Mouse (Mus musculus) forebrain, postnatal 0 days (tissue): ENCODE data around the gene Foxb1. TPM values are rescaled to one million over a fixed set of nuclear protein-coding genes. Genes with fewer than 3 reads are reported as not detected.
A peak's percentile ranks its signal among the peaks of the same experiment; 100 is the strongest.

Source experiments
- ATAC-seq: fragments of 200-750 bp; cut with Nextera tagmentation; 2 replicates; pipeline ENCODE4 v1.8.0; 2017; ENCODE audit warnings: mild to moderate bottlenecking, moderate library complexity
- DNase-seq: peaks from one replicate; pipeline ENCODE4 v3.0.0-alpha.2; 2015
- H3K27ac ChIP-seq: fragments of 300-500 bp; sonication (generic); 2 replicates; pipeline ENCODE4 v1.5.1; 2014; ENCODE audit warnings: low read depth, mild to moderate bottlenecking, antibody characterized with exemption, low read length, moderate library complexity, mixed read lengths
- H3K27me3 ChIP-seq: fragments of 300-500 bp; sonication (generic); 2 replicates; pipeline ENCODE4 v1.6.1; 2014; ENCODE audit warnings: mild to moderate bottlenecking, low read length, mixed read lengths; ENCODE audit not compliant: insufficient read depth
- H3K36me3 ChIP-seq: fragments of 300-500 bp; sonication (generic); 2 replicates; pipeline ENCODE4 v1.6.1; 2014; ENCODE audit warnings: mild to moderate bottlenecking, moderate library complexity; ENCODE audit not compliant: insufficient read depth
- H3K4me1 ChIP-seq: fragments of 300-500 bp; sonication (generic); 2 replicates; pipeline ENCODE4 v1.6.1; 2014; ENCODE audit warnings: antibody characterized with exemption; ENCODE audit not compliant: insufficient read depth
- H3K4me2 ChIP-seq: fragments of 300-500 bp; sonication (generic); 2 replicates; pipeline ENCODE4 v1.6.1; 2014; ENCODE audit warnings: low read depth, mild to moderate bottlenecking, moderate library complexity
- H3K4me3 ChIP-seq: fragments of 300-500 bp; sonication (generic); 2 replicates; pipeline ENCODE4 v1.5.1; 2014; ENCODE audit warnings: low read depth, low read length, mixed read lengths
- H3K9ac ChIP-seq: fragments of 300-500 bp; sonication (generic); 2 replicates; pipeline ENCODE4 v1.6.1; 2014; ENCODE audit warnings: mild to moderate bottlenecking
- H3K9me3 ChIP-seq: fragments of 300-500 bp; sonication (generic); 2 replicates; pipeline ENCODE4 v1.6.1; 2016; ENCODE audit warnings: low read length
- CTCF ChIP-seq: sonication (generic); IDR thresholded peaks from 2 replicates; pipeline ENCODE4 v1.5.1; 2016; ENCODE audit warnings: antibody characterized with exemption, control low read depth, low read depth
- WGBS: fragments of 180-500 bp; shearing (Covaris S2); extraction: QIAGEN DNeasy Blood & Tissue Kit; methylation state at CpG from one replicate; pipeline ENCODE4 v1.1.7; 2014; 5-methylcytosine and 5-hydroxymethylcytosine counted together
- polyA plus RNA-seq: library from polyadenylated mRNA; unstranded; fragments of >200 nt; fragmentation: Nextera tagmentation; extraction: Ambion mirVana; gene quantifications from 2 replicates; pipeline ENCODE4 v1.2.1, GENCODE M21; 2015
- total RNA-seq: library from RNA; depleted of rRNA; stranded (reverse); fragments of >200 nt; gene quantifications from 2 replicates; pipeline ENCODE4 v1.2.3, GENCODE M21; 2014

The Foxb1 gene
- total and polyA plus RNA-seq, 2 experiments from 2014 or later, result 2.0 to 8.7 TPM

- Histone ChIP-seq H3K9ac (no peak overlapping the region), H3K36me3 (no peaks in the 10 kb centered on the region), H3K4me1 (no peaks in the 10 kb centered on the region), H3K27me3 (peaks cover 91% of the 10 kb centered on the region), H3K4me2 (no peak overlapping the region), H3K4me3 (no peak overlapping the region), H3K27ac (no peak overlapping the region), H3K9me3 (no peaks in the 10 kb centered on the region)
- TF ChIP-seq CTCF, result no peak
- ATAC-seq, result no peak
- under 1% methylated on average over 12 of the region's 12 CpGs for WGBS
- no peak for DNase-seq
Observed at GRCm38 (mm10) chr9:69762221-69762620, 1.5 kb upstream of the Foxb1 start.

- DNase-seq (no peak), ATAC-seq (no peak)
- Histone ChIP-seq H3K36me3 (no peaks in the 10 kb centered on the region), H3K27me3 (peaks cover 92% of the 10 kb centered on the region), H3K27ac (no peak overlapping the region), H3K4me3 (no peak overlapping the region), H3K4me2 (no peak overlapping the region), H3K9me3 (no peaks in the 10 kb centered on the region), H3K9ac (no peak overlapping the region), H3K4me1 (no peaks in the 10 kb centered on the region)
- WGBS, result 4% methylated on average over 10 of the region's 10 CpGs
- TF ChIP-seq CTCF, result no peak
Observed at GRCm38 (mm10) chr9:69761569-69761968, 829 bp upstream of the Foxb1 start.

GRCm38 (mm10) chr9:69759721-69760221, 969 bp downstream of the Foxb1 start:
- Histone ChIP-seq H3K9me3 (no peaks in the 10 kb centered on the region), H3K4me2 (no peak overlapping the region), H3K4me1 (no peaks in the 10 kb centered on the region), H3K4me3 (0 out of 2 replicates have a peak overlapping the region, but pooled peaks have one; percentile 4), H3K36me3 (no peaks in the 10 kb centered on the region), H3K9ac (no peak overlapping the region), H3K27me3 (peaks cover 92% of the 10 kb centered on the region), H3K27ac (no peak overlapping the region)
- no peak for ATAC-seq
- DNase-seq, result peak; percentile 39
- TF ChIP-seq CTCF, result no peak
- WGBS, result under 1% methylated on average over 44 of the region's 44 CpGs

- Histone ChIP-seq H3K27me3 (peaks cover 98% of the 10 kb centered on the region), H3K4me1 (no peaks in the 10 kb centered on the region), H3K4me2 (no peak overlapping the region), H3K4me3 (peak overlapping the region; percentile 14; the same call in 1 of the 2 replicates), H3K36me3 (no peaks in the 10 kb centered on the region), H3K9ac (no peak overlapping the region), H3K27ac (no peak overlapping the region), H3K9me3 (no peaks in the 10 kb centered on the region)
- no peak for TF ChIP-seq CTCF
- DNase-seq (no peak), ATAC-seq (no peak)
- WGBS, result 3% methylated on average over 41 of the region's 42 CpGs
Observed at GRCm38 (mm10) chr9:69758946-69759615, 1.7 kb downstream of the Foxb1 start.

GRCm38 (mm10) chr9:69758506-69758905, 2.2 kb downstream of the Foxb1 start:
- Histone ChIP-seq H3K27me3 (peaks cover 98% of the 10 kb centered on the region), H3K9ac (no peak overlapping the region), H3K4me3 (no peak overlapping the region), H3K4me2 (no peak overlapping the region), H3K27ac (no peak overlapping the region), H3K4me1 (no peaks in the 10 kb centered on the region), H3K9me3 (no peaks in the 10 kb centered on the region), H3K36me3 (no peaks in the 10 kb centered on the region)
- 2% methylated on average over 17 of the region's 17 CpGs for WGBS
- no peak for TF ChIP-seq CTCF
- no peak for ATAC-seq
- peak; percentile 43 for DNase-seq

- H3K36me3 ChIP-seq, result no peaks in the 10 kb centered on the region
- H3K9ac ChIP-seq, result no peak overlapping the region
- DNase-seq, result peak; percentile 35
- no peak overlapping the region for H3K4me2 ChIP-seq
- no peak for TF ChIP-seq CTCF
- no peak overlapping the region for H3K27ac ChIP-seq
- WGBS, result 12% methylated on average over 4 of the region's 4 CpGs
- H3K4me1 ChIP-seq, result no peaks in the 10 kb centered on the region
- ATAC-seq, result no peak
- H3K4me3 ChIP-seq, result no peak overlapping the region
- H3K27me3 ChIP-seq, result peaks cover 91% of the 10 kb centered on the region
- H3K9me3 ChIP-seq, result no peaks in the 10 kb centered on the region
Observed at GRCm38 (mm10) chr9:69757254-69757653, 3.5 kb downstream of the Foxb1 start.

GRCm38 (mm10) chr9:69756456-69756855, 4.3 kb downstream of the Foxb1 start:
- no peak overlapping the region for H3K4me2 ChIP-seq
- no peak overlapping the region for H3K4me3 ChIP-seq
- H3K4me1 ChIP-seq, result no peaks in the 10 kb centered on the region
- TF ChIP-seq CTCF, result no peak
- no peak for DNase-seq
- peaks cover 91% of the 10 kb centered on the region for H3K27me3 ChIP-seq
- H3K9me3 ChIP-seq, result no peaks in the 10 kb centered on the region
- H3K9ac ChIP-seq, result no peak overlapping the region
- no peaks in the 10 kb centered on the region for H3K36me3 ChIP-seq
- no peak overlapping the region for H3K27ac ChIP-seq
- WGBS, result 10% methylated on average over 3 of the region's 3 CpGs
- no peak for ATAC-seq
